Mouse (Mus musculus): ENCODE results near the gene Cchcr1. TPM values are rescaled to one million over a fixed set of nuclear protein-coding genes. Genes with fewer than 3 reads are reported as not detected.

Cchcr1 gene
- polyA plus RNA-seq, 1 experiment from 2014 or later, result 23.3 TPM

- no peaks in the 10 kb centered on the region for H3K27me3 ChIP-seq
- no peak overlapping the region for H3K4me3 ChIP-seq
- no peak for ATAC-seq (ENCODE audit: borderline replicate concordance, extremely low read depth, low FRiP score, low TSS enrichment)
- H3K27ac ChIP-seq, result no peak overlapping the region
- no peak overlapping the region for H3K4me2 ChIP-seq
- H3K4me1 ChIP-seq, result no peaks in the 10 kb centered on the region
- no peaks in the 10 kb centered on the region for H3K36me3 ChIP-seq
- no peak overlapping the region for H3K9ac ChIP-seq
- 55% methylated on average over 8 of the region's 8 CpGs for WGBS
- H3K9me3 ChIP-seq, result no peaks in the 10 kb centered on the region
These were observed 41.3 kb downstream of the Cchcr1 start for GRCm38 (mm10) chr17:35558216-35558615.

- H3K36me3 ChIP-seq, result no peaks in the 10 kb centered on the region
- WGBS, result 54% methylated on average over 3 of the region's 3 CpGs
- no peak within 1 kb of the TSS for H3K4me3 ChIP-seq
- H3K27ac ChIP-seq, result no peak within 1 kb of the TSS
- ATAC-seq (ENCODE audit: borderline replicate concordance, extremely low read depth, low FRiP score, low TSS enrichment), result no peak
- H3K4me2 ChIP-seq, result no peak within 1 kb of the TSS
- peaks cover 34% of the 10 kb centered on the region for H3K27me3 ChIP-seq
- peaks cover 10% of the 10 kb centered on the region; the same call in 1 of the 2 replicates for H3K4me1 ChIP-seq
- no peak within 1 kb of the TSS for H3K9ac ChIP-seq
- no peaks in the 10 kb centered on the region for H3K9me3 ChIP-seq
These were observed 50.2 kb downstream of the Cchcr1 start, which contains the start of gene 2300002M23Rik for GRCm38 (mm10) chr17:35567150-35567549. TSS of gene 2300002M23Rik (plus strand) at chr17:35567450.

GRCm38 (mm10) chr17:35567767-35568166, 50.9 kb downstream of the Cchcr1 start:
- H3K9me3 ChIP-seq, result no peaks in the 10 kb centered on the region
- no peak for ATAC-seq (ENCODE audit: borderline replicate concordance, extremely low read depth, low FRiP score, low TSS enrichment)
- no peak overlapping the region for H3K9ac ChIP-seq
- H3K36me3 ChIP-seq, result no peaks in the 10 kb centered on the region
- peaks cover 34% of the 10 kb centered on the region for H3K27me3 ChIP-seq
- WGBS, result 21% methylated on average over 9 of the region's 9 CpGs
- no peak overlapping the region for H3K27ac ChIP-seq
- H3K4me1 ChIP-seq, result peaks cover 10% of the 10 kb centered on the region; the same call in 1 of the 2 replicates
- no peak overlapping the region for H3K4me3 ChIP-seq
- H3K4me2 ChIP-seq, result no peak overlapping the region

GRCm38 (mm10) chr17:35569091-35569944, 52.4 kb downstream of the Cchcr1 start:
- H3K4me3 ChIP-seq, result peak overlapping the region; percentile 21
- H3K4me2 ChIP-seq, result peak overlapping the region; percentile 50
- ATAC-seq (ENCODE audit: borderline replicate concordance, extremely low read depth, low FRiP score, low TSS enrichment), result no peak
- H3K4me1 ChIP-seq, result peaks cover 10% of the 10 kb centered on the region; the same call in 1 of the 2 replicates
- no peaks in the 10 kb centered on the region for H3K36me3 ChIP-seq
- H3K9ac ChIP-seq, result no peak overlapping the region; the same call in 1 of the 2 replicates
- 3% methylated on average over 28 of the region's 28 CpGs for WGBS
- no peak overlapping the region for H3K27ac ChIP-seq
- peaks cover 34% of the 10 kb centered on the region for H3K27me3 ChIP-seq
- no peaks in the 10 kb centered on the region for H3K9me3 ChIP-seq

GRCm38 (mm10) chr17:35570836-35571235, 53.9 kb downstream of the Cchcr1 start:
- WGBS, result 75% methylated on average over 14 of the region's 14 CpGs
- peaks cover 34% of the 10 kb centered on the region for H3K27me3 ChIP-seq
- ATAC-seq (ENCODE audit: borderline replicate concordance, extremely low read depth, low FRiP score, low TSS enrichment), result no peak

GRCm38 (mm10) chr17:35571477-35571876, 54.6 kb downstream of the Cchcr1 start:
- 95% methylated on average over 7 of the region's 7 CpGs for WGBS
- ATAC-seq (ENCODE audit: borderline replicate concordance, extremely low read depth, low FRiP score, low TSS enrichment), result no peak
- Histone ChIP-seq H3K4me1 (peaks cover 10% of the 10 kb centered on the region; the same call in 1 of the 2 replicates), H3K27ac (no peak overlapping the region), H3K36me3 (no peaks in the 10 kb centered on the region), H3K9ac (no peak overlapping the region), H3K4me2 (no peak overlapping the region), H3K4me3 (no peak overlapping the region), H3K9me3 (no peaks in the 10 kb centered on the region), H3K27me3 (peaks cover 34% of the 10 kb centered on the region)

More at GRCm38 (mm10) chr17:35570836-35571235, 53.9 kb downstream of the Cchcr1 start:
- Histone ChIP-seq H3K4me1 (peaks cover 10% of the 10 kb centered on the region; the same call in 1 of the 2 replicates), H3K9me3 (no peaks in the 10 kb centered on the region), H3K4me2 (no peak overlapping the region), H3K9ac (no peak overlapping the region), H3K36me3 (no peaks in the 10 kb centered on the region), H3K27ac (no peak overlapping the region), H3K4me3 (no peak overlapping the region)

- 18% methylated on average over 6 of the region's 6 CpGs for WGBS
- Histone ChIP-seq H3K4me3 (no peak overlapping the region), H3K9me3 (no peaks in the 10 kb centered on the region), H3K36me3 (no peaks in the 10 kb centered on the region), H3K4me2 (no peak overlapping the region), H3K4me1 (no peaks in the 10 kb centered on the region), H3K27me3 (peaks cover 4% of the 10 kb centered on the region; the same call in 1 of the 2 replicates), H3K27ac (no peak overlapping the region), H3K9ac (no peak overlapping the region)
- ATAC-seq (ENCODE audit: borderline replicate concordance, extremely low read depth, low FRiP score, low TSS enrichment), result no peak
These were observed 61.3 kb downstream of the Cchcr1 start for GRCm38 (mm10) chr17:35578211-35578610.

Other genes with a start within 250 kb of the Cchcr1 start
- 0.20 and 0.24 TPM in 2 replicates for gene H2-Q1, start 196.7 kb upstream of the Cchcr1 start, polyA plus RNA-seq (2015; fragmentation: Nextera tagmentation; extraction: Ambion mirVana)
- gene H2-Q2, start 174.9 kb upstream of the Cchcr1 start, polyA plus RNA-seq (2015; fragmentation: Nextera tagmentation; extraction: Ambion mirVana), result 6.6 and 7.1 TPM in 2 replicates
- gene H2-Q4, start 137.5 kb upstream of the Cchcr1 start, polyA plus RNA-seq (2015; fragmentation: Nextera tagmentation; extraction: Ambion mirVana), result 6.3 and 7.6 TPM in 2 replicates
- gene H2-Q6, start 92.2 kb upstream of the Cchcr1 start, polyA plus RNA-seq (2015; fragmentation: Nextera tagmentation; extraction: Ambion mirVana), result 0.76 and 1.1 TPM in 2 replicates
- gene H2-Q7, start 77.9 kb upstream of the Cchcr1 start, polyA plus RNA-seq (2015; fragmentation: Nextera tagmentation; extraction: Ambion mirVana), result 6.9 and 8.3 TPM in 2 replicates
- gene H2-Q10, start 47.0 kb upstream of the Cchcr1 start, polyA plus RNA-seq (2015; fragmentation: Nextera tagmentation; extraction: Ambion mirVana), result 0.64 and 1.7 TPM in 2 replicates
- 0.11 and 0.14 TPM in 2 replicates for gene Pou5f1, start 11.1 kb upstream of the Cchcr1 start, polyA plus RNA-seq (2015; fragmentation: Nextera tagmentation; extraction: Ambion mirVana)
- gene Tcf19, start 276 bp upstream of the Cchcr1 start, polyA plus RNA-seq (2015; fragmentation: Nextera tagmentation; extraction: Ambion mirVana), result 92.0 and 92.1 TPM in 2 replicates
- 0.78 and 1.1 TPM in 2 replicates for gene Psors1c2, start 16.1 kb downstream of the Cchcr1 start, polyA plus RNA-seq (2015; fragmentation: Nextera tagmentation; extraction: Ambion mirVana)
- gene Cdsn, start 35.0 kb downstream of the Cchcr1 start, polyA plus RNA-seq (2015; fragmentation: Nextera tagmentation; extraction: Ambion mirVana), result 0.08 TPM in 1 of 2 replicates, not detected in the other
- gene 2300002M23Rik, start 50.4 kb downstream of the Cchcr1 start, polyA plus RNA-seq (2015; fragmentation: Nextera tagmentation; extraction: Ambion mirVana), result 0.30 TPM in 1 of 2 replicates, not detected in the other
- 111 and 121 TPM in 2 replicates for gene Sfta2, start 84.4 kb downstream of the Cchcr1 start, polyA plus RNA-seq (2015; fragmentation: Nextera tagmentation; extraction: Ambion mirVana)
- gene Gm9573, start 109.5 kb downstream of the Cchcr1 start, polyA plus RNA-seq (2015; fragmentation: Nextera tagmentation; extraction: Ambion mirVana), result not detected in 2 replicates
- gene Mucl3, start 126.6 kb downstream of the Cchcr1 start, polyA plus RNA-seq (2015; fragmentation: Nextera tagmentation; extraction: Ambion mirVana), result 1.2 and 1.3 TPM in 2 replicates
- 20.7 and 22.4 TPM in 2 replicates for gene Vars2, start 150.5 kb downstream of the Cchcr1 start, polyA plus RNA-seq (2015; fragmentation: Nextera tagmentation; extraction: Ambion mirVana)
- 48.8 and 49.9 TPM in 2 replicates for gene Gtf2h4, start 156.6 kb downstream of the Cchcr1 start, polyA plus RNA-seq (2015; fragmentation: Nextera tagmentation; extraction: Ambion mirVana)
- gene Ddr1, start 187.5 kb downstream of the Cchcr1 start, polyA plus RNA-seq (2015; fragmentation: Nextera tagmentation; extraction: Ambion mirVana), result 46.8 and 51.9 TPM in 2 replicates

Data from lung, embryonic 15.5 days (tissue).